Mouse (Mus musculus): ENCODE data around the gene Slc22a5. TPM values are rescaled to one million over a fixed set of nuclear protein-coding genes. Genes with fewer than 3 reads are reported as not detected.

The Slc22a5 gene
- polyA plus RNA-seq, 1 experiment = 5.1 TPM

Other genes starting within 250 kb of the Slc22a5 start
- gene Rad50, start 184.3 kb downstream of the Slc22a5 start, polyA plus RNA-seq (2012; fragmentation: generic; extraction: Trizol) = 4.3 TPM
- gene Il5, start 170.9 kb downstream of the Slc22a5 start, polyA plus RNA-seq (2012; fragmentation: generic; extraction: Trizol) = not detected
- 25.0 TPM for gene Irf1, start 121.6 kb downstream of the Slc22a5 start, polyA plus RNA-seq (2012; fragmentation: generic; extraction: Trizol)
- 0.19 TPM for gene Gm17334, start 118.5 kb downstream of the Slc22a5 start, polyA plus RNA-seq (2012; fragmentation: generic; extraction: Trizol)
- gene Gm12216, start 32.4 kb downstream of the Slc22a5 start, polyA plus RNA-seq (2012; fragmentation: generic; extraction: Trizol) = 1.6 TPM
- gene Slc22a21, start 88.7 kb upstream of the Slc22a5 start, polyA plus RNA-seq (2012; fragmentation: generic; extraction: Trizol) = 1.6 TPM
- gene Slc22a4, start 136.4 kb upstream of the Slc22a5 start, polyA plus RNA-seq (2012; fragmentation: generic; extraction: Trizol) = 2.0 TPM
- gene Pdlim4, start 177.4 kb upstream of the Slc22a5 start, polyA plus RNA-seq (2012; fragmentation: generic; extraction: Trizol) = 469 TPM
- 89.0 TPM for gene P4ha2, start 208.4 kb upstream of the Slc22a5 start, polyA plus RNA-seq (2012; fragmentation: generic; extraction: Trizol)